Mouse (Mus musculus) adrenal gland, postnatal 4 days (tissue): ENCODE results near the gene Hist1h2ah. TPM values are rescaled to one million over a fixed set of nuclear protein-coding genes. Genes with fewer than 3 reads are reported as not detected.
"Not testable (repeated sequence)": the region's sequence is repeated elsewhere in the genome, so short reads cannot be mapped to it uniquely, and the experiment has no call there.

ENCODE experiments used
- DNase-seq, 2 experiments: peaks; one replicate each; pipeline ENCODE4 v3.0.0; 2021 to 2022; ENCODE audit warnings: low spot score in 2 of 2, mixed read lengths in 2 of 2
- long read RNA-seq, 2 experiments: library from polyadenylated mRNA; stranded (forward); transcript quantifications; one replicate each; pipeline ENCODE4 v2.0.0; 2021
- total RNA-seq, 2 experiments: library from RNA; stranded (reverse); gene quantifications; 2 replicates each; pipeline ENCODE4 v1.2.3; 2021

Hist1h2ah gene
- total RNA-seq = 100 to 1,000 TPM; 349 to 449 TPM
- long read RNA-seq, experiment 1 = 0 reads
- long read RNA-seq, experiment 2 = 0 reads

DNA sequence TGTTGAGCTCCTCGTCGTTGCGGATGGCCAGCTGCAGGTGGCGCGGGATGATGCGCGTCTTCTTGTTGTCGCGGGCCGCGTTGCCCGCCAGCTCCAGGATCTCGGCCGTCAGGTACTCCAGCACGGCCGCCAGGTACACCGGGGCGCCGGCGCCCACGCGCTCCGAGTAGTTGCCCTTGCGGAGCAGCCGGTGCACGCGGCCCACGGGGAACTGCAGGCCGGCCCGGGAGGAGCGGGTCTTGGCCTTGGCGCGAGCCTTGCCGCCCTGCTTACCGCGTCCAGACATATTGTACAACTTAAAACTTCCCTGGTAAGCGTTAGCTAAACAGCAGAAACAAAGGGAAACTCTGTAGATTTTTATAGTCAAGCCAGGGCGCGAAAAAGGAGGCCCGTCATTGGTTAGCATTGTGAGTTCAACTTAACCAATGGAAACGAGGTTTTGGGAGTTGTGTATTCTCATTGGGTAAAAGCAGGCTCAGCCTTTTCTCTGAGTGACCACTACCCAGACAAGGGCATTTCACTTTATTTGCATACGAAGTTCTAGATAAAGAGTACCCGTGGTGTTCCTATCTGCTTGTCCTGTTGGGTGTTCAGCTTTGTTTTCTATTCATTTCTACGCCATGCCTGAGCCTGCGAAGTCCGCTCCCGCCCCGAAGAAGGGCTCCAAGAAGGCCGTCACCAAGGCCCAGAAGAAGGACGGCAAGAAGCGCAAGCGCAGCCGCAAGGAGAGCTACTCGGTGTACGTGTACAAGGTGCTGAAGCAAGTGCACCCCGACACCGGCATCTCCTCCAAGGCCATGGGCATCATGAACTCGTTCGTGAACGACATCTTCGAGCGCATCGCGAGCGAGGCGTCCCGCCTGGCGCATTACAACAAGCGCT, at the start of gene Hist1h2ah, which contains the start of gene Hist1h2bk:
Hist1h2ah (minus strand) TSS at position 302 of the 882 bp plus-strand sequence.
Hist1h2bk (plus strand) TSS at position 604 of the 882 bp plus-strand sequence.
- DNase-seq = peak; percentile 36 to 69

DNA sequence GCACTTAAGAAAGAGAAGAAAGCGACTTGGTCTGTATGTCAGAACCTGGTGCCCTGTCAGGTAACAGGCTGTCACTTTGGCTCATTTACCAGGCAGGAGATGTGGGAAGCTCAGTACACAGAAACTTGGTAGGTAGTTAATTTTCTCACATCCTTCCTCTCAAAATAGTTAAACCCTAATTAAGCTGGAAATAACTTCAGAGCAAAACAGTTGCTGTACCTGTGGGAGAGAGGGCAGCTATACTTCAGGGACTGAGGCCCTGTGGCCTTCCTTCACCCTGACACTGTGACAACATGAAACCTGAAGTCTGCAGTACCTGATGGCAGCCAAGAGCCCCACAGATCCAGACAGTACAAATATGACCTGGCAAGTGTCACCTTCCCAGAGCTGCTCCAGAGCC, 48.8 kb upstream of the Hist1h2ah start, which contains the start of gene Vmn1r188:
Vmn1r188 (plus strand) TSS at position 301 of the 400 bp plus-strand sequence.
- DNase-seq = not testable (repeated sequence)

DNA sequence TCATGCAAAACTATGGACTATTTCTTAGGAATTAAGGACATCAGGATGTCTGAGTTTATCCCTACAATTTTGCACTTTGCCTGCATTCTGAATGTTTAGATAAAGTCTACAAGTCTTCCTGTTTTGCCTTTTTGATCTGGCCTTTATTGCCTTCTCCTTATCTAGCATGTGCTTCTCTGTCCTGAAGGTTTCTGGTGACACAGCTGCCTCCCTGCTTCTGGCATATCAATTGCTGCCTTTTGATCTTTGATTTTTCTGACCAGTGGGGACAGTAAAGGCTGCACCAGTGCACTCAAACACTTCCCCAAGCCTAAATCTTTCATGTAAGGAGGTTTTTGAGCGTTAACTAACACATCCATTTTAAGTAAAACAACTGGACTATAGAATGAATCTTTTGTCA, 28.1 kb upstream of the Hist1h2ah start:
- no peak for DNase-seq

DNA sequence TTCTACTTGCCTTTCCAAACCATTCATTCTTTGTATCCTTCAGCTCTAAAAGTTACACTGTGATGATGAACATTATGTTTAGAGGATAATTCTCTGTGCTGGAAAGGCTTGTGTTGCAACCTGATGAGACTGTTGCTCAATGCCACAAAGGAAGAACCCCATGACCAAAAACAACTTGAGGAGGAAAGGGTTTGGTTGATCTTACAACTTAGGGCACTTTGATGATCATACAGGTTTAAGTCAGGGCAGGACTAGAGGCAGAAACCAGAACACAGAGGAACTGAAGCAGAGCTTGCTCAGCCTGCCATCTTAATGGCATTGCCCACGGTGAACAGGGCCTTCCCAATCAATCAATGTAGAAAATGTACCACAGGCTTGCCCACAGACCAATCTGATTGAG, 26.1 kb upstream of the Hist1h2ah start:
- no peak for DNase-seq

DNA sequence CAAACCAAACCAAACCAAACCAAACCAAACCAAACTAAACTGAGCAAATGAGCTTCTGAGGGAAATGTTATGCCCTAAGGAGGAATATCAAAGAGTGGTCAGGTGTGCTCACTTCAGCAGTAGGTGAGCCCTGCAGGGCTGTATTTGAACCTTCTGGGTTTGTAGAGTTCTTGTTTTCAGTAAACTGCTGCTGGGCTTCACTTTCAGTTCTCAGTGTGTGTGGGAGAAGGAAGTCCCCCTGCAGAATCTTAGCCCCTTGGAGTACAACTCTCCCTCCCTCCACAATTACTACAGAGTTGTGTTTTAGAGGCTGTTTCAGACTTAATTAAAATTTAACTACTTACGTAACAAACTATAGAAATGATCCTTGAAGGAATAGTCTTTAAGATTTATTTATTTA, 18.4 kb upstream of the Hist1h2ah start:
- no peak for DNase-seq

DNA sequence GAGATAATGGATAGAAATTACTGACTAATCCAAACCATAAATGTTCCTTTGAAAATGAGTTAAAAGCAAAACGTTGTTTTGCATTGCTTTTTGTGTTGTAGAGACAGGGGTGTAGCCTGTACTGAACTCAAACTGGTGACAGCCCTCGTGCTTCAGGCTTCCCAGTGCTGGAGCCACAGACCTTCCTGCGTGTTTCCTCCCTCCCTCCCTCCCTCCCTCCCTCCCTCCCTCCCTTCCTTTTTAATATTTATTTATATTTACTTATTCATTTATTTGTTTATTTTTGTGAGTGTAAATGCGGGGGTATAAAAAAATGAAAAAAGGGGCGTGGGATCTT, 16.1 kb upstream of the Hist1h2ah start:
- DNase-seq = no peak

DNA sequence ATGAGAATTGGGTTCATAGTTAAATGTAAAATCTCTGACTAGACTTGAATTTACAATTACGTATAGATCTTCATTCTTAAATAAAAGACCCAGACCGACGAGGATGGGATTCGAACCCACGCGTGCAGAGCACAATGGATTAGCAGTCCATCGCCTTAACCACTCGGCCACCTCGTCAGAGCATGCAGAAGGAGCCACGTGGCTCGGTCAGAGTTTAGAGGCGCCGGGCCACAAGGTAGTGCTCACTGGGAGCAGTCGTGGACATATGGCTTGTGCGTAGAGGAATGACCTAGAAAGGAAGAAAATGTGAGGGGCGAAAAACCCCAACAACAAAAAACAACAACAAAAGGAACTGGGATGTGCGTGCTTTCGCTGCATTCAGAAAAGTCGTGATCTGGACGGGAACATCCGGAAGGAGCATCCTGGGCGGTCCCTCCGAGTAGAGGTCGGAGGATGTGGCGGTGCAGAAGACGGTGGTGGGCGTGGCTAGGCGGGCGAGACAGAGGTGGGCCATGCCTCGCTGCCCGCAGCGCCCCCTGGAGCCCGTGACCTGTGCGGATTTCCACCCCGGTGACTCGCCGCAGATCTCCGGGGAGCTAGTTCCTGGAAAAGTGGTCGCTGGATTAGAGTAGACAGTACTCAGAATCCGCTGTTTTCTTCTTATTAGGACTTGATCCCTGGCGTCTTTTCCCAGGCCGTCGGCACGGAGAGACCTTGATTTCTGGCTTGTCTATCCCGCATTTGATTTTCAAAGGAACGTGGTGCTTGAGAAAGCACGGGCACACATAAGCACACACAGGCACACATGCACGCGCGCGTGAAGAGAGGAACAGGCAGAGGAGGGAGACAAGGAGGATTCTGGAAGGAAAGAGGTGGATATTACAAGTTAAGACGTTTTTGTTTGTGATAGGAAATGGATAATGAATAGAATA, 15.5 kb upstream of the Hist1h2ah start:
- peak; percentile 74 to 81 for DNase-seq

DNA sequence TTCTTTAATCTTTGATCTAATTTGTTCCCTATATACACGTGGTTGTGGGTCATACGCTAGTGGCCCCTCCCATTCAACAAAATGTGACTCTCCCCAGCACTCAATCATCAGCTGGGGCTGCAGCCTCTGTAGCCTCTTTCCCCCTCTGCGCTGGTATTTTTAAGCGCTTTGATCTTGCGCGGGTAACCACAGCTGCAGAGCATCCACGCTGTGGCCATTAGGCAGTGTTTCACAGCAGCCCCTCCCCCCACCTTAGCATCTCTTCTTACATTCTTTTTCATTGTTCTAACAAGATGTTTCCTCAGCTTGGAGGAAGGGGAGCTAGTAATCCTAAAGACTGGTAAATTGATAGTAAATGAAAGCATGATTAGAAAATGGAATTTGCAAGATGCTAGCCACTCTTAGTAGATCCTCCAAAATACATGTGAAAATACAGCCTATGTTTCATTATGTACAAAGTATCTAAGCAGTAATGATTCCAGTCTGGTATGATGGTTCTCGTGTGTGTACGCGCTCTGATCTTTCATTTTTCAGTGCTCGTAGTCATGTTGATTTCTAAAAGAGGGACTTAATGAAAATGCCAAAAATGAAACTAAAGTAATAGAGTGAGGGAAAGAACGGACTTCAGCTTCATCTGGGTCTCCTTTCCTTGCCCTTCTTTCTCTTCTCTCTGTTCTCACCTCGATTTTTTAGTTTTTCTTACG, 14.5 kb upstream of the Hist1h2ah start:
- no peak for DNase-seq

DNA sequence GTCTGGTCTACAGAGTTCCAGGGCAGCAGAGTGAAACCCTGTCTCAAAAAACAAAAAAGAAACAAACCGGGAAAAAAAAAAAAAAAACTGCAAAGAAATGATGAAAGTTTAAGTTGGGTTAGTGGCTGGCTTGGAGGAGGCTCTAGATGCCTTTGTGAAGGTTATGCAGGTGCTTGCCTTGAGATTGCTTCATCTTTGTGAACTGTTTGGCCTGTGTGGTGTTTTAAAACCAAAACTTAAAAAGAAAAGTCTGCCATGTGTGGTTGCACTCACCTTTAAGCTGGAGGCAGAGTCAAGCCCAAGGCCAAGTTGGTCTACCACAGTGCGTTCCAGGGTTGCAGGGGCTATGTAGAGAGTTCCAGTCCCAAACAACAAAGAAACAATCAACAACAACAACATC, 13.7 kb upstream of the Hist1h2ah start:
- no peak for DNase-seq

DNA sequence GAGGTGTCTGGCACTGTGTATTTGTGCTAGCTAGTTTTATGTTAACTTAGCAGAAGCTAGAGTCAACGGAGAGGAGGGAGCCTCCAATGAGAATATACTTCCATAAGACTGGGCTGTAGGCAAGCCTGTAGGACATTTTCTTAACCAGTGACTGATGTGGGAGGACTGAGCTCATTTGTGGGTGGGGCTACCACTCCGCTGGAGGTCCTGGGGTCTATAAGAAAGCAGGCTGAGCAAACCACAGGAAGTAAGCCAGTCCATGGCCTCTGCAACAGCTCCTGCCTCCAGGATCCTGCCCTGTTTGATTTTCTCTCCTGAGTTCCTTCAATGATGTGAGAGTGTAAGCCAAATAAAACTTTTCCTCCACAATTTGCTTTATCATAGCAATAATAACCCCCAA, 9.9 kb upstream of the Hist1h2ah start:
- DNase-seq = no peak

DNA sequence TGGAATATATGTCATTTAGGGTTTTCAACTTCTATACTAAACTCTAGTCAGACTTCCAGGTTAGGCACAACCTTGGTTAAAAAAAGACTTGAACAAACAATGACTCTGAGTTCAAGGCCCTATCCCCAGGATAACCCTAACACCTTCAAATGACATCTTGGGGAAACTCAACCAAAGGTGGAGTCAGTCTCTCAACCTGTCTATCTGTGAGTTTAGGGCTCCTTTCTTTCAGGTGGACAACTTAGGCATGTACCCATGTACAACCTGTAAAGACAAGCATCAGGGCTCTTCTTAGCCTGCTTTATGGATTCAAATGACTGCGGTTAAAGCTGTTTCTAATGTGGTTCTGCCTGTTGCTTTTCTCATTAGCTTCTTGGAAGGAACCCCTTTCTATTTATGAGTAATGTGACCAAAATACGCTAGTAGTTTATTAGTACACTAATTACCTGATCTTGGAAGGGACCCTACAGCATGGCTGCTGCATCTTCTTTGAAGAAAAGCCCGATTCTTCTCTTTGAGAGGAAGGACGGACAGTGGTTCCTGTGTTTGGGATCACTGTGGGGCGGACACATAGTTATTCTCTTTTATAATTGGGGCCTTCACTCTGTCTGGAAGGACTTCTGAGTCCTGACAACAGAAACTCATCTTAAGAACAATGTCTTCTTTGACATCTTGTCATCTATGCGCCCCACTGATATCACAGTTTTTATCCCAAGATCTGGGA, 9.2 kb upstream of the Hist1h2ah start:
- no peak for DNase-seq

DNA sequence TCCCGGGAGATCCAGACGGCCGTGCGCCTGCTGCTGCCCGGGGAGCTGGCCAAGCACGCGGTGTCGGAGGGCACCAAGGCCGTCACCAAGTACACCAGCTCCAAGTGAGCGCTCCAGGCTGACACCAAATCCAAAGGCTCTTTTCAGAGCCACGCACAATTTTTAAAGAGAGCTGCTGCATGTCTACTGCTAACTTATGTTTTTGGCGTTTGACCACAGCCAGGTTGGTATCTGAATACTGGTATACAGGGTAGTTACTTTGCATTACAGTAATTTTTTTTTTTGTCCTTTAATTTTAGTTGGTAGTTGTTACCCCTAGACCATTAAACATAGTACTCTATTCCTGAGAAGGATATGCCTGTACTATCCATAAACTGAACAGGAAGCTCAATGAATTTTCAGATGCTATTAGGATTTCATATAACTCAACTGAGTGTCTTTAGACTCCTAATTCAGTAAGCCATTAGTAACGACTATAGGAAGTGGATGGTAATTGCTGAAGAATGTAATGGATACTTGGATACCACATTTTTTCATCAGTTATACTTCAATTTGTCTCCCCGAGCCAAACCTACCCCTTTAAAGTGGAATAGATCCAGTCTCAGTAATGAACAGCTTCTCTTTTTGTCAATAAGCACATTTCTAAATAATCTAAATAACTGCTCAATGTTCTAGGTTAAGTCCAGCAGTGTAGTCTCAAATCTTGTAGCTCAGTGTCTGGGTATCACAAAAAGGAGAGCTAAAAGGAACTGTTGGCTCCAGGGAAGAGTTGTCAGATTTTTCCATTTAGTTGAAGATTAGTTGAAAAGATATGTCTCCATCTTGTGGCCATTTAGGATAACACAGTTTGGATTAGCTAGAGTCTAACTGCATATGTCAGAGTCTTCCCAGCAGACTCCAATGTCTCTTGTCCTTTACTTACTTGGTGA, 8.4 kb upstream of the Hist1h2ah start:
- DNase-seq = no peak

DNA sequence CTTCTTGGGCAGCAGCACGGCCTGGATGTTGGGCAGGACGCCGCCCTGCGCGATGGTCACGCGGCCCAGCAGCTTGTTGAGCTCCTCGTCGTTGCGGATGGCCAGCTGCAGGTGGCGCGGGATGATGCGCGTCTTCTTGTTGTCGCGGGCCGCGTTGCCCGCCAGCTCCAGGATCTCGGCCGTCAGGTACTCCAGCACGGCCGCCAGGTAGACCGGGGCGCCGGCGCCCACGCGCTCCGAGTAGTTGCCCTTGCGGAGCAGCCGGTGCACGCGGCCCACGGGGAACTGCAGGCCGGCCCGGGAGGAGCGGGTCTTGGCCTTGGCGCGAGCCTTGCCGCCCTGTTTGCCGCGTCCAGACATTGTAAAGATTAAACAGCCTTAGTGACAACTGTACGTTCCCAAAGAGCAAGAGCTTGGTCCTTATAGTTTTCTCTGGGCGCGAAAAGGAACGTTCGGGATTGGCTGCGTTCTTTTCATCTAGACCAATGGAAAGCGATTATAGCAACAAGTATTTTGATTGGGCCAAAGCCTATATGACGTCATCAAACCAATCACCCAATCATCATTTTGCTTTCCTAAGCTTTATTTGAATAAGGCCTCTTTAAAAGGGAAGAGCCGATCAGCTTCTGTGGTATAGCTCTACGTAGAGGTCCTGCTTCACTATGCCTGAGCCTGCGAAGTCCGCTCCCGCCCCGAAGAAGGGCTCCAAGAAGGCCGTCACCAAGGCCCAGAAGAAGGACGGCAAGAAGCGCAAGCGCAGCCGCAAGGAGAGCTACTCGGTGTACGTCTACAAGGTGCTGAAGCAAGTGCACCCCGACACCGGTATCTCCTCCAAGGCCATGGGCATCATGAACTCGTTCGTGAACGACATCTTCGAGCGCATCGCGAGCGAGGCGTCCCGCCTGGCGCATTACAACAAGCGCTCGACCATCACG, 7.5 kb upstream of the Hist1h2ah start, which contains the start of the genes Hist1h2ag and Hist1h2bj:
Hist1h2ag (minus strand) TSS at position 377 of the 935 bp plus-strand sequence.
Hist1h2bj (plus strand) TSS at position 647 of the 935 bp plus-strand sequence.
- DNase-seq = peak; percentile 53 to 73

DNA sequence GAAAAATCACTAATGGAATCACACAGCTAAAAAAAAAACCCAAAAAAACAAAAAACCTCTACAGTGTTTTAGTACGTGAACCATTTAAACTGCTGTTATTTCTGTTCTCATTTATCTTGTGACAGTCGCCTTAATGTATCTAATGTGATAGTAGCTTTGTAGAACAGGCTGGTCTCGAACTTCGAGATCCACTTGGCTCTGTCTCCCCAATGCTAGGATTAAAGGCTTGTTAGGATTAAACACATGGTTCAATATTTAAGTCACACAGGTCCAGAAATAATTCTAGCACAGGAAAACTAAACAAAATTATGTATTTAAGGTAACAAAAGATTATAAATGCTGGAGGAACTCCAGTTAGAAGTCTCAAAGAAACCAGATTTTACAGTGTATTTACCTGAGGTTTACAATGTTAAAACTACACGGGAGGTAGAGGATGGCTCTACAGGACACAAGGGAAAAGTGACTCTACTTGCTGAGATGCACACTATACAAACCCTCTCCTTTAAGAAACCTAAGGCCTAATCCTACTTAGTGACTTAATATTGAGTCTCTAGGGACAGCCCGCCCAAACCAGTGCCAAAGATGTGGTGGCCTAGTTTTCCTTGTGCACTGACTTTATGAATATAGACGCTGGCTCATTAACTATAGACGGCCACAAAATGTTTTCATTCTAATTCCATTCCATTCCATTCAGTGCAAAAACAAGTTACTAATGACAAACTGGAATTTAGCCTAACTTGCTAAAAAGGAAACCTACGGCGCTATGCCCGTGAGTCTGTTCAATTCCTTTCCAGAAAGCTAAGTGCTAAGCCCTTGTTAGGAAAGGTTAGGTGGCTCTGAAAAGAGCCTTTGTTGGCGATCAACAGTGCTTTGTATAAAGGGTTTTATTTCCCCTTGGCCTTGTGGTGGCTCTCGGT, 6.5 kb upstream of the Hist1h2ah start:
- no peak for DNase-seq

DNA sequence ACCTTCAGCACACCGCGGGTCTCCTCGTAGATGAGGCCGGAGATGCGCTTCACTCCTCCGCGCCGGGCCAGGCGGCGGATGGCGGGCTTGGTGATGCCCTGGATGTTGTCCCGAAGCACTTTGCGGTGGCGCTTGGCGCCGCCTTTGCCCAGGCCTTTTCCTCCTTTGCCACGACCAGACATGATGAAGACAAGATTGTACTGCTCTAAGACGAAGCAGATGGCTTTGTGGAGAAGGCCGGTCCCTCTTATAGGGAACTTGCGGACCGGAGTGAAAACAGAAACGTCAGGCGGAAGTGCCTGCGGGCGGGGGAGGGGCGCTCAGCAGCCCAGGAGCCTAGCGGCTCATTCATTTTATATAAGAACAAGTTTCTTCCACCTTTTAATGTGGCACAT, 5.8 kb upstream of the Hist1h2ah start, which contains the start of gene Hist1h4i:
Hist1h4i (minus strand) TSS at position 221 of the 395 bp plus-strand sequence.
- DNase-seq = peak; percentile 92 to 96

DNA sequence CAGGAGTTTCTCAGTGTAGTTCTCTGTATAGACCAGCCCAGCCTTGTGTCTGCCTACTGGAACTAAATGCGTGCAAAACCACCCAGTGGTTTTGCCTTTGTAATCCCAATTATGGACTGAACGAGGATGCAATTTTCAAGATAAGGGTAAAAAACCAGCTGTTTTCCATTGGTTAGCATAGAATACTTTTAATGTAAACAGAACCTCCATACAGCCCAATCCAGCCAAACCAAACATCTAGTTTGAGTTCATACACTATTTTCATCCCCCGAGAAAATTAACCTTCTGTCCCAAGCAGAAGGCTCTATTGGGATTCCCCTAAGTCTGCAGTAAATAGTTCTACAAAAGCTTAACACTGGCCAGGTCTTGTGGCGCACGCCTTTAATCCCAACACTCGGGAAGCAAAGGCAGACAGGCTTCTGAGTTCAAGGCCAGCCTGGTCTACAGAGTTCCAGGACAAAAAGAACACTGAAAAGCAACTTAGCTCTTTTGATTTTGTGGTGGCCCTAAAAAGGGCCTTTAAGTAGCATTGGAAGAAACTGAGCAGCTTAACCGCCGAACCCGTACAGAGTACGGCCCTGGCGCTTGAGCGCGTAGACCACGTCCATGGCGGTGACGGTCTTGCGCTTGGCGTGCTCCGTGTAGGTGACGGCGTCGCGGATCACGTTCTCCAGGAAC, 5.2 kb upstream of the Hist1h2ah start:
- no peak for DNase-seq
